Mouse (Mus musculus) ES-E14 (cell line): ENCODE results near the gene Mymx. TPM values are rescaled to one million over a fixed set of nuclear protein-coding genes. Genes with fewer than 3 reads are reported as not detected.

Experiments used
- DNase-seq: peaks from one replicate; pipeline ENCODE4 v3.0.0-alpha.2; 2013; ENCODE audit warnings: low read depth, low spot score
- H3K27ac ChIP-seq: 2 replicates; pipeline ENCODE4 v1.5.1; 2012; ENCODE audit warnings: low read depth, mild to moderate bottlenecking, low read length, moderate library complexity, mixed read lengths; ENCODE audit not compliant: poor library complexity, insufficient read depth, severe bottlenecking
- H3K36me3 ChIP-seq: 2 replicates; pipeline ENCODE4 v1.6.1; 2012; ENCODE audit warnings: mild to moderate bottlenecking, low read length, moderate library complexity, mixed read lengths; ENCODE audit not compliant: control insufficient read depth, poor library complexity, insufficient read depth, severe bottlenecking
- H3K4me1 ChIP-seq, 2 experiments: fragments of 150-350 bp in 1 of 2; sonication (generic) in 1 of 2; 2 replicates each; pipeline ENCODE4 v1.6.1; 2012; ENCODE audit warnings: low read length in 2 of 2, mild to moderate bottlenecking in 1 of 2, mixed read lengths in 1 of 2; ENCODE audit not compliant: control insufficient read depth in 2 of 2, insufficient read depth in 2 of 2, poor library complexity in 1 of 2
- H3K4me3 ChIP-seq, 2 experiments: fragments of 150-350 bp in 1 of 2; sonication (generic) in 1 of 2; 2 replicates each; pipeline ENCODE4 v1.5.1; 2012; ENCODE audit warnings: low read length in 2 of 2, low read depth in 1 of 2, mild to moderate bottlenecking in 1 of 2, mixed read lengths in 1 of 2; ENCODE audit not compliant: insufficient read depth in 1 of 2, poor library complexity in 1 of 2, severe bottlenecking in 1 of 2
- H3K9ac ChIP-seq: 2 replicates; pipeline ENCODE4 v1.6.1; 2012; ENCODE audit warnings: low read depth, mild to moderate bottlenecking, low read length, mixed read lengths; ENCODE audit not compliant: poor library complexity, insufficient read depth, severe bottlenecking
- H3K9me3 ChIP-seq: fragments of 150-350 bp; sonication (generic); 2 replicates; pipeline ENCODE4 v1.6.1; 2012; ENCODE audit warnings: low read depth, mild to moderate bottlenecking, low read length; ENCODE audit not compliant: control insufficient read depth, insufficient read depth
- CHD2 ChIP-seq: IDR thresholded peaks from 2 replicates; pipeline ENCODE4 v1.6.1; 2014; ENCODE audit warnings: mild to moderate bottlenecking, low read depth, low read length, inconsistent platforms
- HCFC1 ChIP-seq: IDR thresholded peaks from 2 replicates; pipeline ENCODE4 v1.6.1; 2012; ENCODE audit warnings: low read length, inconsistent platforms, borderline replicate concordance; ENCODE audit not compliant: insufficient read depth
- MAFK ChIP-seq: IDR thresholded peaks from 2 replicates; pipeline ENCODE4 v1.6.1; 2014; ENCODE audit warnings: mild to moderate bottlenecking, low read depth, low read length, inconsistent platforms; ENCODE audit not compliant: insufficient read depth
- ZC3H11A ChIP-seq: IDR thresholded peaks from 2 replicates; pipeline ENCODE4 v1.6.1; 2012; ENCODE audit warnings: low read depth, mild to moderate bottlenecking, inconsistent platforms, low read length, borderline replicate concordance
- ZNF384 ChIP-seq: IDR thresholded peaks from 2 replicates; pipeline ENCODE4 v1.6.1; 2012; ENCODE audit warnings: low read depth, low read length, inconsistent platforms
- in situ Hi-C, 2 experiments: fragments of 600-800 bp; cut with MboI; formaldehyde crosslinking; loops; one replicate each; pipeline ENCODE4 v1.15.1; 2025; ENCODE audit warnings: low sequenced_read_pairs in 2 of 2, inconsistent platforms in 1 of 2; ENCODE audit not compliant: unreplicated experiment in 2 of 2
- total RNA-seq: library from RNA; depleted of rRNA; stranded (reverse); fragments of 300-350 nt; gene quantifications from 2 replicates; pipeline ENCODE4 v1.2.3, GENCODE M21; 2012

Mymx gene
- total RNA-seq, 1 experiment: 66.0 TPM

- Histone ChIP-seq H3K4me1 (peaks cover 7 to 35% of the 10 kb centered on the region in 2 experiments), H3K36me3 (peaks cover 68% of the 10 kb centered on the region), H3K4me3 (no peak overlapping the region), H3K9me3 (no peaks in the 10 kb centered on the region), H3K27ac (no peak overlapping the region), H3K9ac (no peak overlapping the region)
- no peak for TF ChIP-seq MAFK
- TF ChIP-seq ZC3H11A: no peak
- TF ChIP-seq CHD2: no peak
- no peak for TF ChIP-seq HCFC1
- TF ChIP-seq ZNF384: no peak
- in situ Hi-C loops: loop anchor here in 1 of 2 experiments (5.0 kb wide), 1 partner anchor 37 kb away; no protein-coding TSS in a partner anchor
- no peak for DNase-seq
These were observed 12.1 kb downstream of the Mymx start for GRCm38 (mm10) chr17:45589844-45590243.

DNA sequence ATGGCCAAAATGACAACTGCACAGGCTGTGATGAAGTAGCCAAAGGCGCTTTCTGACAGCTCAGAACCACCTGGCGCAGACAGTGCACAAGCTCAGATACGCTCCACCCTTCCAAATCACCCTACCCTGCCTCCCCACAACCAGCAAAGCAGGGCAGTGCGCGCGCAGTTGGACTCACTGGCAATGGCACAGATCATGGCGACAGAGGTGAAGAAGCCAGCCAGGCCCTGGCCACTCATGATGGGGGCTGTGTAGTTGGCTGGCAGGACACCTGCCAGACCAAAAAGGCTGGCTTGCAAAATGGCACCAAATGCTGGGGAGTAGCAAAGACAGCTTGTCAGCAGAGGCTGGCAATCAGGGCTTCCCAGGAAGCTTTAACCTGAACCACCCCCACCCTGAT is 12.7 kb downstream of the Mymx start:
- H3K9me3 ChIP-seq: no peaks in the 10 kb centered on the region
- peaks cover 7 to 37% of the 10 kb centered on the region in 2 experiments for H3K4me1 ChIP-seq
- H3K9ac ChIP-seq: no peak overlapping the region
- no peak for DNase-seq
- no peak overlapping the region for H3K4me3 ChIP-seq
- H3K36me3 ChIP-seq: peaks cover 70% of the 10 kb centered on the region
- H3K27ac ChIP-seq: no peak overlapping the region
- TF ChIP-seq HCFC1: no peak
- no peak for TF ChIP-seq ZC3H11A
- no peak for TF ChIP-seq MAFK
- TF ChIP-seq CHD2: no peak
- no peak for TF ChIP-seq ZNF384
- in situ Hi-C loops: loop anchor here in 1 of 2 experiments (5.0 kb wide), 1 partner anchor 38 kb away; no protein-coding TSS in a partner anchor

DNA sequence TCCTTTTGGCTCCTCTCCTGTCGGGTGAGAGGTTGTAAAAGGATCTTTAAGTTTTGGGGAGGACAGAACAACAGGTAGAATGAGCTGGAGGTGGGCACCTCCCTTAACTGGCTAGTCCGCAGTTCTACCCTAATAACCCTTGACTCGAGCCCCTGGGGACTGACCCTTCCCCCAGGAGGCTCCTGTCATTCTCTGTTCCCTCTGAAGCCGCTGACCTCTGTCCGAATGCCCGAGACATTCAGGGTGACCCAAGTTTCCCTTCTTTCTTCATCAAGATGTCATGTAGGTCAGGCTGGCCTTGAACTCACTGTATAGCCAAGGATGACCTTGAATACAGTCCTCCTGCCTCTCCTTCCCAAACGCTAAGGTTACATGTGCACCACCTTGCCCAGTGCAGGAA is 13.5 kb downstream of the Mymx start:
- Histone ChIP-seq H3K36me3 (peaks cover 70% of the 10 kb centered on the region), H3K4me1 (peaks cover 10 to 38% of the 10 kb centered on the region in 2 experiments), H3K4me3 (no peak overlapping the region), H3K9me3 (no peaks in the 10 kb centered on the region), H3K27ac (no peak overlapping the region), H3K9ac (no peak overlapping the region)
- in situ Hi-C loops: loop anchor here in 1 of 2 experiments (5.0 kb wide), 1 partner anchor 39 kb away; no protein-coding TSS in a partner anchor
- no peak for DNase-seq
- TF ChIP-seq CHD2 (no peak), ZC3H11A (no peak), ZNF384 (no peak), MAFK (no peak), HCFC1 (no peak)

- Histone ChIP-seq H3K4me1 (peaks cover 7 to 35% of the 10 kb centered on the region in 2 experiments), H3K27ac (peak overlapping the region; percentile 56; the same call in 1 of the 2 replicates), H3K9me3 (no peaks in the 10 kb centered on the region), H3K4me3 (peak overlapping the region in 1 of 2 experiments; percentile 37; a peak in 2 of 4 replicates), H3K36me3 (peaks cover 60% of the 10 kb centered on the region), H3K9ac (no peak overlapping the region; the same call in 1 of the 2 replicates)
- DNase-seq: no peak
- peak; percentile 61; the same call in 1 of the 2 replicates for TF ChIP-seq HCFC1
- peak; percentile 59; the same call in 1 of the 2 replicates for TF ChIP-seq ZC3H11A
- TF ChIP-seq MAFK: no peak
- in situ Hi-C loops: loop anchor here in 1 of 2 experiments (5.0 kb wide), 1 partner anchor 41 kb away; no protein-coding TSS in a partner anchor
These were observed 15.5 kb downstream of the Mymx start for GRCm38 (mm10) chr17:45586449-45586837.
